Mouse (Mus musculus): ENCODE data around the gene Vmn2r54. TPM values are rescaled to one million over a fixed set of nuclear protein-coding genes. Genes with fewer than 3 reads are reported as not detected.
"Not testable (repeated sequence)": the region's sequence is repeated elsewhere in the genome, so short reads cannot be mapped to it uniquely, and the experiment has no call there.

Vmn2r54 gene
- not detected in 2 replicates for total RNA-seq (2015)
- total RNA-seq (2017): not detected in 2 replicates

DNA sequence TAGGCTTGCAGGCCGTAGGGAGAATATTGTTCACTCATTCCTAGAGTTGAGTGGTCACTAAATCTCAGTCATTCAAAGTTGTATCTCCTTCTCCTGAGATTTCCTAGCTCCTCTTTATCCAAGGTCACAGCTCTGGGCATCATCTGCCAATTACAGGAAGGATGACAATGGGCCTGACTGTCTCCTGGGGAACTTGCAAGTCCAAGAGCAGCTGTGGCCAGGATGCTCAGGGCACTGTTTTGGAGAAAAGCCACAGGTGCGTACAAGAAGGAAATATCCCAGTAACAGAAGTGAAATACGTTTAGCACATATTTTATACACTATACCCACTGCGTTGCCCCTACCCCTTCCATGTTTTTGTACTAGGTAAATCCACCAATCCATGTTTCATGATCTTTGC lies at the start of gene Vmn2r54:
Gene Vmn2r54, minus strand, starts transcription at position 101 of the 400 bp plus-strand sequence.
- ATAC-seq (replicated peaks; ENCODE audit: poor library complexity): not testable (repeated sequence)

- ATAC-seq (replicated peaks; ENCODE audit: poor library complexity): not testable (repeated sequence)
These were observed 44.8 kb upstream of the Vmn2r54 start, which contains the start of gene Vmn2r55 for GRCm38 (mm10) chr7:12684903-12685302. Vmn2r55 (minus strand) TSS chr7:12685003.

DNA sequence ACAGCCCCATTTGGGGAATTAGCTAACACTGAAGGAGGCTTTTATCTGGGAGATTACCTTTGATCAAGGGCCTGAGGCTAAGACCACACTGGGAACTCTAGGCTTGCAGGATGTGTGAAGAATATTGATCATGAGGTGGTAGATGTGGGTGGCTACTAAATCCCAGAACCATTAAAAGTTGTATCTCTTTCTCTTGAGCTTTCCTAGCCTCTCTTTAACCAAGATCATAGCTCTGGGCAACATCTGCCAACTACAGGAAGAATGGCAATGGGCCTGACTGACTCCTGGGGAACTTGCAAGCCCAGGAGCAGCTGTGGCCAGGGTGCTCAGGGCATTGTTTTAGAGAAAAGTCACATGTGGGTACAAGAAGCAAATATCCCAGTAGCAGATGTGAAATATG lies 31.4 kb downstream of the Vmn2r54 start, which contains the start of gene Vmn2r53:
Gene Vmn2r53, minus strand, starts transcription at position 101 of the 400 bp plus-strand sequence.
- ATAC-seq (replicated peaks; ENCODE audit: poor library complexity): no peak

Other genes starting within 250 kb of the Vmn2r54 start
- 0.44 and 0.57 TPM in 2 replicates for gene Zfp551, start 217.6 kb downstream of the Vmn2r54 start, total RNA-seq (2015)
- gene Zfp551, start 217.6 kb downstream of the Vmn2r54 start, total RNA-seq (2017): 1.9 and 2.0 TPM in 2 replicates
- 11.2 and 12.3 TPM in 2 replicates for gene Zfp606, start 162.0 kb downstream of the Vmn2r54 start, total RNA-seq (2015)
- 9.4 and 11.7 TPM in 2 replicates for gene Zfp606, start 162.0 kb downstream of the Vmn2r54 start, total RNA-seq (2017)
- not detected in 2 replicates for gene 2900092C05Rik, start 127.8 kb downstream of the Vmn2r54 start, total RNA-seq (2015)
- gene 2900092C05Rik, start 127.8 kb downstream of the Vmn2r54 start, total RNA-seq (2017): not detected in 2 replicates
- gene Vmn2r53, start 31.5 kb downstream of the Vmn2r54 start, total RNA-seq (2015): 0.02 TPM in 2 replicates
- gene Vmn2r53, start 31.5 kb downstream of the Vmn2r54 start, total RNA-seq (2017): not detected in 2 replicates
- gene Vmn2r55, start 44.7 kb upstream of the Vmn2r54 start, total RNA-seq (2015): not detected in 2 replicates
- gene Vmn2r55, start 44.7 kb upstream of the Vmn2r54 start, total RNA-seq (2017): not detected in 2 replicates
- gene Vmn2r56, start 94.7 kb upstream of the Vmn2r54 start, total RNA-seq (2015): not detected in 2 replicates
- not detected in 2 replicates for gene Vmn2r56, start 94.7 kb upstream of the Vmn2r54 start, total RNA-seq (2017)
- 0.95 and 2.0 TPM in 2 replicates for gene Zscan18, start 163.3 kb upstream of the Vmn2r54 start, total RNA-seq (2015)
- gene Zscan18, start 163.3 kb upstream of the Vmn2r54 start, total RNA-seq (2017): 1.1 and 1.7 TPM in 2 replicates
- gene Zfp329, start 178.5 kb upstream of the Vmn2r54 start, total RNA-seq (2015): 6.5 and 7.5 TPM in 2 replicates
- gene Zfp329, start 178.5 kb upstream of the Vmn2r54 start, total RNA-seq (2017): 6.2 and 7.8 TPM in 2 replicates
- 26.4 and 30.9 TPM in 2 replicates for gene Zfp110, start 194.4 kb upstream of the Vmn2r54 start, total RNA-seq (2015)
- gene Zfp110, start 194.4 kb upstream of the Vmn2r54 start, total RNA-seq (2017): 31.2 and 36.8 TPM in 2 replicates
- 3.2 and 5.9 TPM in 2 replicates for gene Zfp128, start 240.9 kb upstream of the Vmn2r54 start, total RNA-seq (2015)
- gene Zfp128, start 240.9 kb upstream of the Vmn2r54 start, total RNA-seq (2017): 2.0 and 2.7 TPM in 2 replicates

All from megakaryocyte progenitor cell, adult 5-6 weeks (primary cell).